Mouse (Mus musculus) regulatory T cell (primary cell): ENCODE measurements at regions not wholly inside any gene's neighbourhood (a gene's known extent, or its start where the extent isn't known, plus 50 kb on each side); places are given as distances from the start of the nearest gene placed in this dataset.
"Not testable (repeated sequence)": the region's sequence is repeated elsewhere in the genome, so short reads cannot be mapped to it uniquely, and the experiment has no call there.

ENCODE experiments used
- in situ Hi-C: fragments of 300-600 bp; cut with MboI, MseI; formaldehyde crosslinking; loops from one replicate; pipeline ENCODE4 v1.15.1; 2025; ENCODE audit warnings: high pct_unique_total_duplicates

DNA sequence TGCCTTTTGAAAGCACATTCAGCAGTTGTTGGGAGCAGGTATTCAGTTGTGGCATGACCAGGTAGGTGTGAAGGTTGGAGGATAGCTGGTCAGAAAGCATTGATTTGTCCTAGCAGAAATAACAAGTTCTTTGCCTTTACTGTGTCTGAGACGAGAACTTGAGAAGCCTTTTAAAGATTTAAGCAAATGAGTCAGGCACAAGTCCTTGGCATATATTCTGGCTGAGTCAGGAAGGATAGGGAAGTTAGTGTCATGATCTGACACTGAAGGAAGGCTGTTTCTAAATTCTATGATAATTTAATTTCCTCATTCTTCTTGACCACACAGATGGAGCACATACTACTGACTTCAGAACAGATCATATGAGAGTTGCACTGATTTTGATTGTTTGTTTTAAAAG is 993.8 kb downstream of the Basp1 start:
- in situ Hi-C loops: no loop called here

GRCm38 (mm10) chr15:24419186-24419585 is 994.4 kb downstream of the Basp1 start:
- in situ Hi-C loops: no loop called here

- in situ Hi-C loops: no loop called here
Observed at GRCm38 (mm10) chr15:24407691-24408090, 1005.9 kb downstream of the Basp1 start.

DNA sequence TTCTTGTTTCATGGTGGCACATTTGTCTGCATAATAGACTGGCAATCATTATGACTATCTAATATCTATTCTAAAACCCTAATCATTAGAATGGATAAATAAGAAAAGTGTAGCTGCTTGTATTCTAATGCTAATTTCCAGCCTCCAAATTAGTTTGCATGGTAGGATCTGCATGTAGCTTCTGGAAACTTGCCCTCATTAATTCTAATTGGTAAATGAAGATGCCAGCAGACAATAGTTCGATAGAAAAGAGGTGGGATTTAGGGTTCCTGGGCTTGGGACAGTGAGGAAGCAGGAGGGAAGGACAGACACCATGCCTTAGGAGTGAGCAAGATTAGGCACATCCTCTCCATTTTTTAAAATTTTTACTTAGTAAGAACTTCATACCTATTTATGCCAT is 1008.3 kb downstream of the Basp1 start:
- in situ Hi-C loops: no loop called here

DNA sequence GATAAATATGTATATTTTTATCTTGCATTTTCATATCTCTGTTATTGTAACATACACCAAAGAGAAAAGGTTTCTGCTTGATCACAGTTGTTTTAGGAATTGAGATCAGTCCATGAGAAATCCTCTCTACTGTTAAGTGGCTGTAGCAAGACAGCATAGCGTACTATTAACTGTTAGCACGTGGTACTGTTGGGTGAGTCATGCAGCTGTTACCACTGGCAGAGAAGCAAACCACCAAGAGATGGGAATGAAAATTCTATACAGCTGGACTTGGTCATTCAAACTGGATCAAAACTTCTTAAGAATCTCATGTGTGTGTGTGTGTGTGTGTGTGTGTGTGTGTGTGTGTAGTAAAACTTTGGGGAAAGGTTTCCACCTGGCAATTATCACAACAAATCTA is 1013.5 kb downstream of the Basp1 start:
- in situ Hi-C loops: no loop called here

DNA sequence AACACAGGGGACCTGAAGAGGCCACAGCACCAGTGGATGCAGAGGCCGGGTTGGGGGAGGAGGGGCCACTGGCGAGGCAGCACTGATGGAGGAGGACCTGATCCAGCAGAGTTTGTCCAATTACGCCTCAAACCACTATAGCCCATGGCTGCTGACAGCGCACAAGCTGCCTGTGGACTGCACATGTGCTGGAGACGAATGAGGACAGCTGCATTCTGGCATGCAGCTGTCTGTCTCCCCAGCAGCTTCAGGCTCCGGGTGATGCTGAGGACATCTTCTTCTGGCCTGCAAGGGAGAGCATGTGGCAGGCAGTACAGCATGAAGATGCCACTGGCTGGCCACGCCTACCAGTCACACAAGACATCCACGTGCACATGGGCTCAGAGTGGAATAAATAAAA is 1055.2 kb downstream of the Basp1 start:
- in situ Hi-C loops: no loop called here

GRCm38 (mm10) chr15:24348975-24349560 is 1064.5 kb downstream of the Basp1 start:
- in situ Hi-C loops: no loop called here

- in situ Hi-C loops: not testable (repeated sequence)
Observed at GRCm38 (mm10) chr15:24335876-24336275, 1077.7 kb downstream of the Basp1 start.

- in situ Hi-C loops: not testable (repeated sequence)
Observed at GRCm38 (mm10) chr15:24303123-24303522, 1110.4 kb downstream of the Basp1 start.

DNA sequence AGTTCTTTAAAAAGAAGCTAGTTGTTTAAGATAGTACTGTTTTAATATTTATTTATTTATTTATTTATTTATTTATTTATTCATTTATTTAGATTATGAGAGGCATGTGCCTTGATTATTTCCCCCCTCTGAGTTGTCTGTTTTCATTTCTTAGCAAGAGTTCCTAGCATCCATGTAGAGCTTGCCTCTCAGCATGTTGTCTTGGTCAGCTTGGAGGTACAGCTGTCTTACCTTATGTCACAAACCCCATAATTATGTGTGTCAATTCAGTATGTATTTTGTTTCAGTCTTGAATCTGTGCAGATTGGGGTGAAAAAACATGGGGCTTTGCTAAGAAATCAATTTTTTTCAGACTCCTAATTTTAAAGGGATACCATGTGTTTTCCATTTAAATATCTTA is 1116.3 kb downstream of the Basp1 start:
- in situ Hi-C loops: no loop called here

DNA sequence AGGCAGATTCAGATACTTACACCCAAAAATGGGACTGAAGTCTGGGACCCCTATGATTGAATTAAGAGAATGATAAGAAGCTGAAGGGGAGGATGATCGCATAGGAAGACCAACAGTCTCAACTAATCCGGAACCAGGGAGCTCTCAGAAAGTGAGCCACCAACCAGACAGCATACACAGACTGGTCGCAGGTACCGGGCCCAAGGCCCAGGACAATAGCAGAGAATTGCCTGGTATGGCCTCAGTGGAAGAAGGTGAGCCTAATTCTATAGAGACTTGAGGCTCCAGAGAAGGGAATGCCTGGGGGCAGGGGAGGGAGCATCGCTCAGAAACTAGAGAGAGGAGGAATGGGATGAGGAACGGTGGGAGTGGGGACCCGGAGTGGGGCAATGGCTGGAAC is 1116.8 kb downstream of the Basp1 start:
- in situ Hi-C loops: no loop called here

DNA sequence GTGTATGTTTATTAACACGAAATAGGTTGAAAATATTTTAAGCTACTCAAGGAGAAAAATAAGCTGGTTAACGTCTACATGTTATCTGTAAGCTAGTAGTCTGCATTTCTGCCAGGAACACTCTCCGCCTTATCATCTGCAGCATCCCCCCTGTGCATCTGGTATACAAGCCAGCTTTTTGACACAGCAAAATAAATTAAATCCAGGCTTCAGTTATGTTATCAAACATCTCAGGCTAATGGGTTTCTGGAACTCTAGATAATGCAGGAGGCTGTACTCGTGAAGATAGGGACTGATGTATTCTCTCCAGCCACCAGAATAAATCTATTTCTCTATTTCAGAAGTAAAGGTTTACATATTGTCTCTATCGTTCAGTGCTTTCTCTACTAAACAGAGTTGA is 1138.5 kb downstream of the Basp1 start:
- in situ Hi-C loops: no loop called here

- in situ Hi-C loops: no loop called here
Observed at GRCm38 (mm10) chr15:24267360-24267759, 1146.2 kb downstream of the Basp1 start.
